Mouse (Mus musculus) MEL (cell line): ENCODE results near the gene Zic4. TPM values are rescaled to one million over a fixed set of nuclear protein-coding genes. Genes with fewer than 3 reads are reported as not detected.

Experiments used
- DNase-seq: peaks from one replicate; pipeline ENCODE4 v3.0.0; 2011; ENCODE audit warnings: low read depth, low spot score
- H3K27ac ChIP-seq: 2 replicates; pipeline ENCODE4 v1.5.1; 2012; ENCODE audit warnings: low read depth, mild to moderate bottlenecking, control low read depth, low read length, moderate library complexity; ENCODE audit not compliant: control insufficient read depth
- H3K27me3 ChIP-seq, 2 experiments: fragments of 150-350 bp in 1 of 2; sonication (generic) in 1 of 2; 2 replicates each; pipeline ENCODE4 v1.6.1; 2012; ENCODE audit warnings: low read length in 2 of 2, mild to moderate bottlenecking in 2 of 2, improper control_type of control experiment in 1 of 2, moderate library complexity in 1 of 2; ENCODE audit not compliant: insufficient read depth in 2 of 2, control insufficient read depth in 1 of 2
- H3K36me3 ChIP-seq, 2 experiments: 2 replicates each; pipeline ENCODE4 v1.6.1; 2012 to 2014; ENCODE audit warnings: low read length in 2 of 2, improper control_type of control experiment in 1 of 2, inconsistent platforms in 1 of 2, mild to moderate bottlenecking in 1 of 2; ENCODE audit not compliant: insufficient read depth in 2 of 2, control insufficient read depth in 1 of 2
- H3K4me1 ChIP-seq, 2 experiments: fragments of 150-350 bp in 1 of 2; sonication (generic) in 1 of 2; 2 replicates each; pipeline ENCODE4 v1.6.1; 2012; ENCODE audit warnings: low read length in 2 of 2, improper control_type of control experiment in 1 of 2, mild to moderate bottlenecking in 1 of 2; ENCODE audit not compliant: insufficient read depth in 2 of 2, control insufficient read depth in 1 of 2
- H3K4me3 ChIP-seq, 2 experiments: fragments of 150-350 bp in 1 of 2; sonication (generic) in 1 of 2; 2 replicates each; pipeline ENCODE4 v1.5.1; 2012; ENCODE audit warnings: low read depth in 2 of 2, low read length in 2 of 2, mild to moderate bottlenecking in 2 of 2, moderate library complexity in 2 of 2, control low read depth in 1 of 2, improper control_type of control experiment in 1 of 2; ENCODE audit not compliant: control insufficient read depth in 1 of 2, insufficient read depth in 1 of 2
- H3K79me2 ChIP-seq: 2 replicates; pipeline ENCODE4 v1.6.1; 2012; ENCODE audit warnings: mild to moderate bottlenecking, low read length, moderate library complexity; ENCODE audit not compliant: control insufficient read depth, poor library complexity, insufficient read depth
- H3K9ac ChIP-seq: 2 replicates; pipeline ENCODE4 v1.6.1; 2012; ENCODE audit warnings: low read depth, mild to moderate bottlenecking, control low read depth, low read length, moderate library complexity; ENCODE audit not compliant: control insufficient read depth, poor library complexity, severe bottlenecking
- H3K9me3 ChIP-seq: fragments of 150-350 bp; sonication (generic); replicated peaks from 2 replicates; pipeline ENCODE4 v1.6.1; 2012; ENCODE audit warnings: mild to moderate bottlenecking, low read length, improper control_type of control experiment, moderate library complexity; ENCODE audit not compliant: insufficient read depth
- CHD1 ChIP-seq: IDR thresholded peaks from 2 replicates; pipeline ENCODE4 v1.6.1; 2012; ENCODE audit warnings: low read depth, mild to moderate bottlenecking, inconsistent platforms, low read length, improper control_type of control experiment
- CHD2 ChIP-seq: IDR thresholded peaks from 2 replicates; pipeline ENCODE4 v1.6.1; 2011; ENCODE audit warnings: low read length, improper control_type of control experiment
- ELF1 ChIP-seq: IDR thresholded peaks from 2 replicates; pipeline ENCODE4 v1.6.1; 2014; ENCODE audit warnings: low read depth, mild to moderate bottlenecking, inconsistent platforms, low read length, improper control_type of control experiment, moderate library complexity
- EP300 ChIP-seq, 2 experiments: IDR thresholded peaks; 2 replicates each; pipeline ENCODE4 v1.6.1; 2011; ENCODE audit warnings: improper control_type of control experiment in 2 of 2, low read length in 2 of 2, low read depth in 1 of 2, mild to moderate bottlenecking in 1 of 2
- ETS1 ChIP-seq: IDR thresholded peaks from 2 replicates; pipeline ENCODE4 v1.6.1; 2012; ENCODE audit warnings: low read depth, mild to moderate bottlenecking, inconsistent platforms, low read length, improper control_type of control experiment, moderate library complexity
- GABPA ChIP-seq: IDR thresholded peaks from 2 replicates; pipeline ENCODE4 v1.6.1; 2012; ENCODE audit warnings: low read depth, mild to moderate bottlenecking, inconsistent platforms, low read length, improper control_type of control experiment, moderate library complexity
- HCFC1 ChIP-seq: IDR thresholded peaks from 2 replicates; pipeline ENCODE4 v1.6.1; 2012; ENCODE audit warnings: low read depth, mild to moderate bottlenecking, inconsistent platforms, low read length, improper control_type of control experiment, moderate library complexity
- JUND ChIP-seq: IDR thresholded peaks from 2 replicates; pipeline ENCODE4 v1.6.1; 2011; ENCODE audit warnings: low read depth, mild to moderate bottlenecking, improper control_type of control experiment, low read length
- KAT2A ChIP-seq: conservative IDR thresholded peaks from 2 replicates; pipeline ENCODE4 v1.6.1; 2012; ENCODE audit warnings: low read depth, low read length, improper control_type of control experiment, inconsistent platforms
- MAZ ChIP-seq: IDR thresholded peaks from 2 replicates; pipeline ENCODE4 v1.6.1; 2012; ENCODE audit warnings: low read depth, mild to moderate bottlenecking, inconsistent platforms, low read length, improper control_type of control experiment
- MEF2A ChIP-seq: IDR thresholded peaks from 2 replicates; pipeline ENCODE4 v1.6.1; 2014; ENCODE audit warnings: low read depth, mild to moderate bottlenecking, inconsistent platforms, low read length, improper control_type of control experiment; ENCODE audit not compliant: poor library complexity, insufficient replicate concordance, severe bottlenecking; ENCODE audit errors: extremely low read depth
- MXI1 ChIP-seq: IDR thresholded peaks from 2 replicates; pipeline ENCODE4 v1.6.1; 2011; ENCODE audit warnings: mild to moderate bottlenecking, low read depth, low read length, improper control_type of control experiment
- MYB ChIP-seq: IDR thresholded peaks from 2 replicates; pipeline ENCODE4 v1.6.1; 2011; ENCODE audit warnings: mild to moderate bottlenecking, low read depth, low read length, improper control_type of control experiment
- NELFE ChIP-seq: IDR thresholded peaks from 2 replicates; pipeline ENCODE4 v1.6.1; 2011; ENCODE audit warnings: low read depth, low read length, improper control_type of control experiment
- POLR2A ChIP-seq, 2 experiments: IDR thresholded peaks; 2 replicates each; pipeline ENCODE4 v1.6.1; 2011 to 2012; ENCODE audit warnings: low read length in 2 of 2, mild to moderate bottlenecking in 2 of 2, control low read depth in 1 of 2, improper control_type of control experiment in 1 of 2, low read depth in 1 of 2, moderate library complexity in 1 of 2; ENCODE audit not compliant: control insufficient read depth in 1 of 2, insufficient read depth in 1 of 2, poor library complexity in 1 of 2
- POLR2AphosphoS2 ChIP-seq: IDR thresholded peaks from 2 replicates; pipeline ENCODE4 v1.6.1; 2011; ENCODE audit warnings: low read length, improper control_type of control experiment
- RCOR1 ChIP-seq: IDR thresholded peaks from 2 replicates; pipeline ENCODE4 v1.6.1; 2012; ENCODE audit warnings: low read depth, mild to moderate bottlenecking, inconsistent platforms, low read length, improper control_type of control experiment
- SIN3A ChIP-seq: IDR thresholded peaks from 2 replicates; pipeline ENCODE4 v1.6.1; 2012; ENCODE audit warnings: low read length, improper control_type of control experiment, inconsistent platforms
- SMC3 ChIP-seq: IDR thresholded peaks from 2 replicates; pipeline ENCODE4 v1.6.1; 2011; ENCODE audit warnings: low read depth, low read length, improper control_type of control experiment
- TAL1 ChIP-seq: IDR thresholded peaks from 2 replicates; pipeline ENCODE4 v1.6.1; 2012; ENCODE audit warnings: mild to moderate bottlenecking, inconsistent platforms, low read length, moderate library complexity, mixed read lengths
- TBP ChIP-seq: IDR thresholded peaks from 2 replicates; pipeline ENCODE4 v1.8.0; 2011; ENCODE audit warnings: low read depth, low read length, improper control_type of control experiment
- TCF12 ChIP-seq: IDR thresholded peaks from 2 replicates; pipeline ENCODE4 v1.6.1; 2014; ENCODE audit warnings: low read depth, mild to moderate bottlenecking, inconsistent platforms, low read length, improper control_type of control experiment, moderate library complexity
- UBTF ChIP-seq: IDR thresholded peaks from 2 replicates; pipeline ENCODE4 v1.6.1; 2012; ENCODE audit warnings: low read depth, mild to moderate bottlenecking, inconsistent platforms, low read length, improper control_type of control experiment, moderate library complexity, borderline replicate concordance; ENCODE audit not compliant: insufficient read depth
- USF1 ChIP-seq: IDR thresholded peaks from 2 replicates; pipeline ENCODE4 v1.6.1; 2014; ENCODE audit warnings: low read depth, mild to moderate bottlenecking, inconsistent platforms, low read length, improper control_type of control experiment, moderate library complexity
- USF2 ChIP-seq, 2 experiments: IDR thresholded peaks; 2 replicates each; pipeline ENCODE4 v1.6.1; 2011 to 2012; ENCODE audit warnings: improper control_type of control experiment in 2 of 2, low read length in 2 of 2, borderline replicate concordance in 1 of 2, inconsistent platforms in 1 of 2, low read depth in 1 of 2, mild to moderate bottlenecking in 1 of 2; ENCODE audit not compliant: insufficient read depth in 1 of 2
- ZC3H11A ChIP-seq: IDR thresholded peaks from 2 replicates; pipeline ENCODE4 v1.6.1; 2012; ENCODE audit warnings: low read depth, mild to moderate bottlenecking, inconsistent platforms, low read length, improper control_type of control experiment
- ZMIZ1 ChIP-seq: IDR thresholded peaks from 2 replicates; pipeline ENCODE4 v1.6.1; 2012; ENCODE audit warnings: low read depth, mild to moderate bottlenecking, inconsistent platforms, low read length, improper control_type of control experiment, moderate library complexity
- ZNF384 ChIP-seq: IDR thresholded peaks from 2 replicates; pipeline ENCODE4 v1.6.1; 2012; ENCODE audit warnings: low read depth, mild to moderate bottlenecking, inconsistent platforms, low read length, improper control_type of control experiment
- polyA plus RNA-seq, 2 experiments: library from polyadenylated mRNA; stranded (reverse) in 1 of 2; unstranded in 1 of 2; fragments of >175 nt in 1 of 2; fragments of >200 nt in 1 of 2; gene quantifications; 2 replicates each; pipeline versions ENCODE4 v1.2.1 to v1.2.4; 2012; ENCODE audit warnings: low replicate concordance in 2 of 2, low read depth in 1 of 2; ENCODE audit not compliant: insufficient read length in 2 of 2, insufficient read depth in 1 of 2, missing spikeins in 1 of 2
- total RNA-seq: library from RNA; depleted of rRNA; stranded (reverse); fragments of 300-350 nt; gene quantifications from 2 replicates; pipeline ENCODE4 v1.2.3, GENCODE M21; 2012

The Zic4 gene
- total and polyA plus RNA-seq, 3 experiments = not detected

- H3K9me3 ChIP-seq = no peaks in the 10 kb centered on the region
- no peak overlapping the region for H3K4me3 ChIP-seq
- H3K9ac ChIP-seq = no peak overlapping the region
- no peak for TF ChIP-seq USF2 (IDR thresholded peaks at IDR 0.05; ENCODE audit: borderline replicate concordance in 1 of 2, insufficient read depth in 1 of 2, low read depth in 1 of 2, low read length in 2 of 2)
- TF ChIP-seq MYB = no peak
- TF ChIP-seq KAT2A = no peak
- no peak for TF ChIP-seq POLR2AphosphoS2
- TF ChIP-seq ZNF384 = no peak
- TF ChIP-seq MAZ = no peak
- no peak for TF ChIP-seq TBP
- TF ChIP-seq HCFC1 = no peak
- TF ChIP-seq POLR2A (IDR thresholded peaks at IDR 0.05; ENCODE audit: control insufficient read depth in 1 of 2, insufficient read depth in 1 of 2, low read depth in 1 of 2, low read length in 2 of 2, poor library complexity in 1 of 2) = no peak
- TF ChIP-seq RCOR1 = no peak
- no peak for TF ChIP-seq ZMIZ1
- TF ChIP-seq NELFE = no peak
- TF ChIP-seq ETS1 = no peak
- TF ChIP-seq ELF1 = no peak
- TF ChIP-seq JUND = no peak
- no peak for TF ChIP-seq SIN3A
- TF ChIP-seq MXI1 = no peak
- TF ChIP-seq ZC3H11A = no peak
- H3K79me2 ChIP-seq = no peaks in the 10 kb centered on the region
- H3K4me1 ChIP-seq = no peaks in the 10 kb centered on the region
- no peak overlapping the region for H3K27ac ChIP-seq
- H3K27me3 ChIP-seq = no peaks in the 10 kb centered on the region
- no peaks in the 10 kb centered on the region for H3K36me3 ChIP-seq
- no peak for DNase-seq
These were observed 44.1 kb downstream of the Zic4 start for GRCm38 (mm10) chr9:91406258-91406763.

- TF ChIP-seq USF1 (no peak), MXI1 (no peak), RCOR1 (no peak), CHD1 (no peak), ETS1 (no peak), TCF12 (no peak), CHD2 (no peak), MEF2A (no peak), POLR2AphosphoS2 (no peak), ELF1 (no peak), ZNF384 (no peak), EP300 (IDR thresholded peaks at IDR 0.05; ENCODE audit: low read depth in 1 of 2, low read length in 2 of 2) (no peak), TAL1 (no peak), SMC3 (no peak), MAZ (no peak), GABPA (no peak), UBTF (no peak)
- TF ChIP-seq, all 39 proteins: peak for 0
- no peaks in the 10 kb centered on the region for H3K27me3 ChIP-seq
These were observed 47.6 kb downstream of the Zic4 start for GRCm38 (mm10) chr9:91409771-91410170.

More at GRCm38 (mm10) chr9:91409771-91410170, 47.6 kb downstream of the Zic4 start:
- Histone ChIP-seq H3K9ac (no peak overlapping the region), H3K9me3 (no peaks in the 10 kb centered on the region), H3K4me1 (no peaks in the 10 kb centered on the region), H3K4me3 (no peak overlapping the region), H3K79me2 (no peaks in the 10 kb centered on the region), H3K36me3 (no peaks in the 10 kb centered on the region), H3K27ac (no peak overlapping the region)
- DNase-seq = no peak
